Mouse (Mus musculus) heart, postnatal 0 days (tissue): ENCODE measurements around the gene Nkain1. TPM values are rescaled to one million over a fixed set of nuclear protein-coding genes. Genes with fewer than 3 reads are reported as not detected.
A peak's percentile ranks its signal among the peaks of the same experiment; 100 is the strongest.

Experiments used
- ATAC-seq: fragments of 200-750 bp; cut with Nextera tagmentation; 2 replicates; pipeline ENCODE4 v1.8.0; 2017; ENCODE audit warnings: low read depth, moderate number of reproducible peaks, moderate library complexity; ENCODE audit not compliant: insufficient read depth
- DNase-seq: peaks from one replicate; pipeline ENCODE4 v3.0.0-alpha.2; 2016; ENCODE audit warnings: low spot score
- H3K27ac ChIP-seq: fragments of 300-500 bp; sonication (generic); 2 replicates; pipeline ENCODE4 v1.5.1; 2014; ENCODE audit warnings: low read depth, mild to moderate bottlenecking
- H3K27me3 ChIP-seq: fragments of 300-500 bp; sonication (generic); 2 replicates; pipeline ENCODE4 v1.6.1; 2014; ENCODE audit warnings: low read length, mixed read lengths; ENCODE audit not compliant: control insufficient read depth, insufficient read depth
- H3K36me3 ChIP-seq: fragments of 300-500 bp; sonication (generic); replicated peaks from 2 replicates; pipeline ENCODE4 v1.6.1; 2014; ENCODE audit warnings: low read length, mixed read lengths; ENCODE audit not compliant: control insufficient read depth, insufficient read depth
- H3K4me1 ChIP-seq: fragments of 300-500 bp; sonication (generic); 2 replicates; pipeline ENCODE4 v1.6.1; 2014; ENCODE audit warnings: antibody characterized with exemption; ENCODE audit not compliant: control insufficient read depth, insufficient read depth
- H3K4me2 ChIP-seq: fragments of 300-500 bp; sonication (generic); 2 replicates; pipeline ENCODE4 v1.6.1; 2014; ENCODE audit warnings: low read depth, mild to moderate bottlenecking, low read length, moderate library complexity
- H3K4me3 ChIP-seq: fragments of 300-500 bp; sonication (generic); 2 replicates; pipeline ENCODE4 v1.5.1; 2014; ENCODE audit warnings: low read depth, low read length
- H3K9ac ChIP-seq: fragments of 300-500 bp; sonication (generic); replicated peaks from 2 replicates; pipeline ENCODE4 v1.6.1; 2014; ENCODE audit warnings: low read depth, low read length, mixed read lengths
- H3K9me3 ChIP-seq: fragments of 300-500 bp; sonication (generic); replicated peaks from 2 replicates; pipeline ENCODE4 v1.6.1; 2016; ENCODE audit warnings: low read length; ENCODE audit not compliant: control insufficient read depth
- CTCF ChIP-seq: IDR thresholded peaks from 2 replicates; pipeline ENCODE4 v1.5.1; 2016; ENCODE audit warnings: antibody characterized with exemption, control low read depth, low read depth
- EP300 ChIP-seq: IDR thresholded peaks from 2 replicates; pipeline ENCODE4 v1.6.1; 2016; ENCODE audit warnings: antibody characterized with exemption, low read depth
- WGBS: fragments of 180-500 bp; shearing (Covaris S2); extraction: QIAGEN DNeasy Blood & Tissue Kit; methylation state at CpG from one replicate; pipeline ENCODE4 v1.1.7; 2014; 5-methylcytosine and 5-hydroxymethylcytosine counted together
- polyA plus RNA-seq: library from polyadenylated mRNA; unstranded; fragments of >200 nt; fragmentation: Nextera tagmentation; extraction: Ambion mirVana; gene quantifications from 2 replicates; pipeline ENCODE4 v1.2.1, GENCODE M21; 2015
- total RNA-seq: library from RNA; depleted of rRNA; stranded (reverse); fragments of >200 nt; gene quantifications from 2 replicates; pipeline ENCODE4 v1.2.3, GENCODE M21; 2014; ENCODE audit warnings: low replicate concordance

Gene Nkain1
- total and polyA plus RNA-seq, 2 experiments from 2014 or later, result 0.53 to 18.9 TPM

DNA sequence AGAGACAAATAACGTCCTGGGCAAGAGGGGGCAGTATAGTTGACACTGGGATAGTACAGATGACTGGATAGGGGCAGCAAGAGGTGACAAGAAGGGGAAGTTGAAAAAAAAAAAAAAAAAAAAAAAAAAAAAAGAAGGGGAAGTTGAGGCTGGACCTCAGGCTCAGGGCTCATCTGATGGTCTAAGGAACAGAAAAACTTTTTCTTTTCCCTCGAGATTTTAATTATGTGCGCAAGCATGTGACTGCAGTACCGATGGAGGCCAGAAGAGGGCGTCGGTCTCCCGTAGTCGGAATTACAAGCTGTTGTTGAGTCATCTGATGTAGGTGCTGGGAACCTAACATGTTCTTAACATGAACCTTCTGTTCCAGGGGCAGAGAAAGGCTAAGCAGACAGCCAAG lies 24.8 kb downstream of the Nkain1 start:
- Histone ChIP-seq H3K27ac (no peak overlapping the region), H3K9me3 (no peaks in the 10 kb centered on the region), H3K36me3 (no peaks in the 10 kb centered on the region), H3K9ac (no peak overlapping the region), H3K4me2 (no peak overlapping the region), H3K27me3 (no peaks in the 10 kb centered on the region), H3K4me3 (no peak overlapping the region), H3K4me1 (peaks cover 5% of the 10 kb centered on the region; the same call in 1 of the 2 replicates)
- DNase-seq (no peak), ATAC-seq (no peak)
- WGBS, result 82% methylated on average over 8 of the region's 8 CpGs
- TF ChIP-seq CTCF (peak; percentile 17), EP300 (no peak)

DNA sequence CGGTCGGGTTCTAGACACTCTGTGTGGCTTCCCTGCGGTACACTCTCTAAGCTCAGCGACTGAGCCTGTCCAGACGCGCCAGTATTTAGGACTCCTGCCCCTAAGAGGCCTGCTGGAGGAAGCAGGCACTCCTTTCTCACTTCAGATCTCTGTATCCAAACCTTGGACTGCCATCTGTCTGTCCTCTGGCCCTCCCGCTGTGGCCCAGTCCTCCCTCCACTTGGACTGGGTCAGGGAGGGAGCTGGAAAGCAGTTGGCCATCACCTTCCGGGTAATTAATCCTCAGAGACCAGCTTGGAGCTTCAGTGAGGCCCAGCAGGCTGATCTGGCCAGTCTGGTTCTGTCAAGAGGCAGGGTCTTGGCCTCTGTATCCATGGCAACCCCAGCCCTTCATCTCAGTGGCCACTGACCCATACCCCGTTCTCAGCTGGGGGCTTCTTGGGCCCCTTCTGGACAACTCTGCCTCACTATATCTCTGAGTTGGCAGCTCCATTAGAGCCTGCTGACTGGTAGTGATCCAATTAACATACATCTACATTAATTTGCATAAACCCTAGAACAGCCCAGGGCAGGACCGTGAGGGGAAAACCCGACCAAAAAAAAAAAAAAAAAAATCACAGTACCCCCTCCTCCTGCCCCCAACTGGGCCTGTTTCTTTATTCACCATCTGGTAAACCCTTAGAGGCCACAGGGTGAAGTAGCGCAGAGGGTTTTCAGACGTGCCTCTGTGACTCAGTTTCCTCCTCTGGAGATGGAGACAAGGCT lies 27.0 kb downstream of the Nkain1 start:
- ATAC-seq (no peak), DNase-seq (no peak)
- Histone ChIP-seq H3K27me3 (no peaks in the 10 kb centered on the region), H3K4me2 (no peak overlapping the region), H3K27ac (no peak overlapping the region), H3K36me3 (no peaks in the 10 kb centered on the region), H3K9me3 (no peaks in the 10 kb centered on the region), H3K9ac (no peak overlapping the region), H3K4me3 (no peak overlapping the region), H3K4me1 (no peaks in the 10 kb centered on the region)
- 50% methylated on average over 13 of the region's 13 CpGs for WGBS
- no peak for TF ChIP-seq CTCF
- no peak for TF ChIP-seq EP300

DNA sequence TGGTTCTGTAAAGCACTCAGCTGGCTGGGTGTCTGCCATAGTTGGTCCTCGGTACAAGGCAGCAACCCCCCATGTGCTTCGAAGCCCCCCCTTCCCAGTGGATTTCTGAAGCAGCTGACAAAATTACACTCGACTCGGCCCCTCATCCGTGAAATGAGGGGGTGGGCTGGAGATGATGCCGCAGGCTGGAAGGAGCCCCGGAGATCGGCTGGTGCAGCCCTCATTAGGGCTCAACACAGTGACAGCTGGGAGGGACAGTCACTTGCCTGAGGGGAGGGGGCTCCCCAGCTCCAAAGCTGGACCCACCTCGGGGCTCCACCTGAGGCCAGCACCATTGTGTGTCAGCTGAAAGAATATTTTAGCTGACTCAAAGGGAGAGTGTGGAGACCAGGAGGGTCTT lies 29.6 kb downstream of the Nkain1 start:
- no peaks in the 10 kb centered on the region for H3K4me1 ChIP-seq
- ATAC-seq (no peak), DNase-seq (no peak)
- H3K9me3 ChIP-seq, result no peaks in the 10 kb centered on the region
- no peaks in the 10 kb centered on the region for H3K36me3 ChIP-seq
- H3K4me3 ChIP-seq, result no peak overlapping the region
- H3K9ac ChIP-seq, result no peak overlapping the region
- no peaks in the 10 kb centered on the region for H3K27me3 ChIP-seq
- H3K27ac ChIP-seq, result no peak overlapping the region
- TF ChIP-seq CTCF (no peak), EP300 (no peak)
- no peak overlapping the region for H3K4me2 ChIP-seq
- WGBS, result 65% methylated on average over 9 of the region's 9 CpGs

DNA sequence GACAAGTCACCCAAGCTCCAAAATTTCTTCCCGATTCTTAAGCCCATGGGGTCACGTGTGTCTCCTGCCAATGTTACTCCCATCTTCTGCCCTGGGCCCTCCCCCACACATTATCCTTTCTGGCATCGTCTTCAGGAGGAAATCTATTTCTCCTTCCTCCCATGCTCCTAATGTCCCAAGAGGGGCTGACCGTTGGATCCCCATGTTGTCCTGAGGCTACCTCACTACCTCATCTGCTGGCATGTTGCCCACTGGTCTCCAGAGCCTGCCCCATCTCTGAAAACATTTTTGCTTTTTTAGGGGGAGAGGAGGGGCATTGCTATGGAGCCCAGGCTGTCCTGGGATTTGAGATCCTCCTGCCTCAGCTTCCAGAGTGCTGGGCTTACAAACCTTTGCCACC lies 30.9 kb downstream of the Nkain1 start:
- H3K4me2 ChIP-seq, result no peak overlapping the region
- ATAC-seq (no peak), DNase-seq (no peak)
- WGBS, result 57% methylated on average over 4 of the region's 4 CpGs
- no peak for TF ChIP-seq EP300
- TF ChIP-seq CTCF, result no peak
- H3K4me1 ChIP-seq, result no peaks in the 10 kb centered on the region
- H3K27me3 ChIP-seq, result no peaks in the 10 kb centered on the region
- H3K36me3 ChIP-seq, result no peaks in the 10 kb centered on the region
- H3K4me3 ChIP-seq, result no peak overlapping the region
- no peak overlapping the region for H3K27ac ChIP-seq
- H3K9ac ChIP-seq, result no peak overlapping the region
- no peaks in the 10 kb centered on the region for H3K9me3 ChIP-seq

DNA sequence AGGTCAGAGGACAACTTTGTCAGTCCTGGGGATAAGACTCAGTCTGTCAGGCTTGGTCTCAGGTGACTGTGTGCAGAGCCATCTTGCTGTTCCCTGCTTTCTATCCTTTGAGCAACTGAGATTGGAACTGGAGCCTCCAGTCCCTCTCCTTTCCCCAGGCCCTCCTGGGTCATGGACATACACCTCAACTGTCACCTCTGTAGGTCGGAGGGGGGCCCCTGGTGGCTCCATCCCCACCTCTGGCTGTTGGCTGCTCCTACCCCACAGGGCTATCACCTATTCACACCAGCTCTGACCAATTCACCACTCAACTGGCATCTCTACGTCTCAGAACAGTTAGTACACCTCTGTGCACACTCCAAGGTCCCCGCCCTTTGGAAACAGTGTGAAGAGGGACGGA lies 33.1 kb downstream of the Nkain1 start:
- no peak for DNase-seq
- Histone ChIP-seq H3K27ac (no peak overlapping the region), H3K4me3 (no peak overlapping the region), H3K4me1 (no peaks in the 10 kb centered on the region), H3K36me3 (no peaks in the 10 kb centered on the region), H3K27me3 (no peaks in the 10 kb centered on the region), H3K4me2 (no peak overlapping the region), H3K9me3 (no peaks in the 10 kb centered on the region), H3K9ac (no peak overlapping the region)
- no peak for ATAC-seq
- TF ChIP-seq CTCF (no peak), EP300 (no peak)
- 87% methylated on average over 4 of the region's 4 CpGs for WGBS

DNA sequence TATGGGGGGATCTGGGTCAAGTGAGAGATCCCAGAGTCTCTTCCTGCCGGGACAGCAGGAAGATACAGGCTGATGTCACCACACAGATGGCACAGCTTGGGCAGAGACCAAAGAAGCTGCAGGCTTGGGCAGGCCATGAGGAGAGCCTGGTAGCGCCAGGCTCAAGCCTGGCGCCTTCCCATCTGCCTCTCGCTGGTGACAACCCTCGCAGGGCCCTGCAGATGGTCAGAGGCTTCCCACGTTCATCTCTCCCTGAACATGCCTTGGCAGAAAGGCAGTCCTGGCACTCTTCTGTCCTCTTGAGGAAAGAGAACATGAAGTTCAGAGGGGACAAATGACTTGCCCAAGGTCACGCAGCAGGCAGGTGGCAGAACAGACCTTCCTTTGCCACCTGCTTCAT lies 34.3 kb downstream of the Nkain1 start:
- Histone ChIP-seq H3K27me3 (no peaks in the 10 kb centered on the region), H3K9ac (no peak overlapping the region), H3K4me1 (no peaks in the 10 kb centered on the region), H3K36me3 (no peaks in the 10 kb centered on the region), H3K9me3 (no peaks in the 10 kb centered on the region), H3K27ac (no peak overlapping the region), H3K4me2 (no peak overlapping the region), H3K4me3 (no peak overlapping the region)
- no peak for TF ChIP-seq CTCF
- no peak for TF ChIP-seq EP300
- DNase-seq (no peak), ATAC-seq (no peak)
- WGBS, result 83% methylated on average over 7 of the region's 7 CpGs
